Comparison of ENCODE assay signal across 24 mouse cellular contexts in genomic region chr16:32135842-32136357, GRCm38 (mm10). TPM values are rescaled to one million over a fixed set of nuclear protein-coding genes. Genes with fewer than 3 reads are reported as not detected.
"Had no signal": no experiment of that assay in that cellular context is flagged by ENCODE, and none has a peak within 500 bp of the region (broad histone marks: within the 10 kb centered on the region; RNA-seq: fewer than 3 reads in every experiment).

No protein-coding gene starts in this region.

- H3K9me3 ChIP-seq: kidney, embryonic 15.5 days; lung, embryonic 15.5 days; megakaryocyte, embryonic 14.5 days; midbrain, embryonic 12.5 days; midbrain, embryonic 15.5 days; neural tube, embryonic 12.5 days; neural tube, embryonic 15.5 days had no signal

- H3K27me3 ChIP-seq: kidney, embryonic 15.5 days; lung, embryonic 15.5 days; megakaryocyte, embryonic 14.5 days; midbrain, embryonic 12.5 days; midbrain, embryonic 15.5 days; neural tube, embryonic 12.5 days; neural tube, embryonic 15.5 days had no signal

- H3K36me3 ChIP-seq: kidney, embryonic 15.5 days; lung, embryonic 15.5 days; midbrain, embryonic 12.5 days; midbrain, embryonic 15.5 days; neural tube, embryonic 12.5 days; neural tube, embryonic 15.5 days had no signal

- H3K4me1 ChIP-seq: kidney, embryonic 15.5 days; lung, embryonic 15.5 days; midbrain, embryonic 12.5 days; midbrain, embryonic 15.5 days; neural tube, embryonic 12.5 days; neural tube, embryonic 15.5 days had no signal

- H3K9ac ChIP-seq: kidney, embryonic 15.5 days; liver, embryonic 14.5 days; liver, postnatal 0 days; lung, embryonic 15.5 days; midbrain, embryonic 12.5 days; midbrain, embryonic 15.5 days; neural tube, embryonic 12.5 days; neural tube, embryonic 15.5 days had no signal

- H3K4me3 ChIP-seq: kidney, embryonic 15.5 days; lung, embryonic 15.5 days; megakaryocyte, embryonic 14.5 days; midbrain, embryonic 12.5 days; midbrain, embryonic 15.5 days; neural tube, embryonic 12.5 days; neural tube, embryonic 15.5 days had no signal

- H3K27ac ChIP-seq: kidney, embryonic 15.5 days; liver, embryonic 14.5 days; lung, embryonic 15.5 days; midbrain, embryonic 12.5 days; midbrain, embryonic 15.5 days; neural tube, embryonic 12.5 days; neural tube, embryonic 15.5 days; stomach, postnatal 0 days had no signal

- DNase-seq: kidney, adult 8-10 months; kidney, postnatal 10 days; kidney, postnatal 36 days; liver, postnatal 0 days; lung, postnatal 10 days; lung, postnatal 36 days; right cerebral cortex, adult 18-20 months; right cerebral cortex, postnatal 14 days; right cerebral cortex, postnatal 4 days; thymus, postnatal 25 days had no signal

- H3K4me2 ChIP-seq: kidney, embryonic 15.5 days; liver, embryonic 11.5 days; lung, embryonic 15.5 days; midbrain, embryonic 12.5 days; midbrain, embryonic 15.5 days; neural tube, embryonic 12.5 days; neural tube, embryonic 15.5 days had no signal

RNA-seq across cellular contexts. Expression of gene Bex6, which starts 43.7 kb away (rescaled TPM):
- total RNA-seq: layer of hippocampus, adult 8-10 months; layer of hippocampus, postnatal 25 days; left cerebral cortex, adult 18-20 months; left cerebral cortex, postnatal 36 days had no signal
- polyA plus RNA-seq: kidney, embryonic 15.5 days; midbrain, embryonic 12.5 days; midbrain, embryonic 15.5 days; neural tube, embryonic 12.5 days; neural tube, embryonic 15.5 days; stomach, postnatal 0 days had no signal
